Mouse (Mus musculus) mature B cell (primary cell): ENCODE results near the gene Trp53tg5.

Experiments used
- in situ Hi-C: fragments of 300-500 bp; cut with MboI; formaldehyde crosslinking; loops from 2 replicates; pipeline ENCODE4 v1.14.3; 2019

Trp53tg5 gene

GRCm38 (mm10) chr2:164473624-164474023 is at the start of gene Trp53tg5:
Gene Trp53tg5 (minus strand): TSS chr2:164473724.
- in situ Hi-C loops = no loop called here

- in situ Hi-C loops = no loop called here
Observed at GRCm38 (mm10) chr2:164522280-164522679, 48.8 kb upstream of the Trp53tg5 start.

GRCm38 (mm10) chr2:164521841-164522240 is 48.3 kb upstream of the Trp53tg5 start:
- in situ Hi-C loops = no loop called here

- in situ Hi-C loops = no loop called here
Observed at GRCm38 (mm10) chr2:164520782-164521181, 47.3 kb upstream of the Trp53tg5 start.

- in situ Hi-C loops = loop anchor here (5.0 kb wide), 1 partner anchor 102 kb away; no protein-coding TSS in a partner anchor
Observed at GRCm38 (mm10) chr2:164519171-164519526, 45.6 kb upstream of the Trp53tg5 start.

GRCm38 (mm10) chr2:164518266-164519170 is 45.0 kb upstream of the Trp53tg5 start:
- in situ Hi-C loops = loop anchor here (5.0 kb wide), 1 partner anchor 101 kb away; no protein-coding TSS in a partner anchor

- in situ Hi-C loops = loop anchor here (5.0 kb wide), 1 partner anchor 100 kb away; no protein-coding TSS in a partner anchor
Observed at GRCm38 (mm10) chr2:164517485-164518221, 44.1 kb upstream of the Trp53tg5 start.

- in situ Hi-C loops = loop anchor here (5.0 kb wide), 1 partner anchor 99 kb away; no protein-coding TSS in a partner anchor
Observed at GRCm38 (mm10) chr2:164516592-164516991, 43.1 kb upstream of the Trp53tg5 start.

- in situ Hi-C loops = loop anchor here (5.0 kb wide), 1 partner anchor 99 kb away; no protein-coding TSS in a partner anchor
Observed at GRCm38 (mm10) chr2:164515897-164516296, 42.4 kb upstream of the Trp53tg5 start.

GRCm38 (mm10) chr2:164514916-164515315 is 41.4 kb upstream of the Trp53tg5 start:
- in situ Hi-C loops = loop anchor here (5.0 kb wide), 1 partner anchor 98 kb away; no protein-coding TSS in a partner anchor

GRCm38 (mm10) chr2:164513389-164513788 is 39.9 kb upstream of the Trp53tg5 start:
- in situ Hi-C loops = no loop called here

GRCm38 (mm10) chr2:164512121-164512909 is 38.8 kb upstream of the Trp53tg5 start:
- in situ Hi-C loops = no loop called here

- in situ Hi-C loops = no loop called here
Observed at GRCm38 (mm10) chr2:164510621-164511190, 37.2 kb upstream of the Trp53tg5 start.

GRCm38 (mm10) chr2:164507811-164508210 is 34.3 kb upstream of the Trp53tg5 start:
- in situ Hi-C loops = no loop called here

GRCm38 (mm10) chr2:164505619-164506347 is 32.3 kb upstream of the Trp53tg5 start:
- in situ Hi-C loops = no loop called here

- in situ Hi-C loops = no loop called here
Observed at GRCm38 (mm10) chr2:164504919-164505318, 31.4 kb upstream of the Trp53tg5 start.

- in situ Hi-C loops = no loop called here
Observed at GRCm38 (mm10) chr2:164500511-164500910, 27.0 kb upstream of the Trp53tg5 start.

GRCm38 (mm10) chr2:164499317-164499716 is 25.8 kb upstream of the Trp53tg5 start:
- in situ Hi-C loops = loop anchor here (5.0 kb wide), 1 partner anchor 37 kb away; the partner anchor contains the start of gene Gm20458

- in situ Hi-C loops = loop anchor here (5.0 kb wide), 1 partner anchor 35 kb away; the partner anchor contains the start of gene Gm20458
Observed at GRCm38 (mm10) chr2:164497691-164498268, 24.3 kb upstream of the Trp53tg5 start.
